Mouse (Mus musculus) ES-E14 (cell line): ENCODE measurements around the gene Wfdc21. TPM values are rescaled to one million over a fixed set of nuclear protein-coding genes. Genes with fewer than 3 reads are reported as not detected.
A peak's percentile ranks its signal among the peaks of the same experiment; 100 is the strongest.

ENCODE experiments used
- DNase-seq: peaks from one replicate; pipeline ENCODE4 v3.0.0-alpha.2; 2013; ENCODE audit warnings: low read depth, low spot score
- H3K27ac ChIP-seq: 2 replicates; pipeline ENCODE4 v1.5.1; 2012; ENCODE audit warnings: low read depth, mild to moderate bottlenecking, low read length, moderate library complexity, mixed read lengths; ENCODE audit not compliant: poor library complexity, insufficient read depth, severe bottlenecking
- H3K36me3 ChIP-seq: 2 replicates; pipeline ENCODE4 v1.6.1; 2012; ENCODE audit warnings: mild to moderate bottlenecking, low read length, moderate library complexity, mixed read lengths; ENCODE audit not compliant: control insufficient read depth, poor library complexity, insufficient read depth, severe bottlenecking
- H3K4me1 ChIP-seq, 2 experiments: fragments of 150-350 bp in 1 of 2; sonication (generic) in 1 of 2; 2 replicates each; pipeline ENCODE4 v1.6.1; 2012; ENCODE audit warnings: low read length in 2 of 2, mild to moderate bottlenecking in 1 of 2, mixed read lengths in 1 of 2; ENCODE audit not compliant: control insufficient read depth in 2 of 2, insufficient read depth in 2 of 2, poor library complexity in 1 of 2
- H3K4me3 ChIP-seq, 2 experiments: fragments of 150-350 bp in 1 of 2; sonication (generic) in 1 of 2; 2 replicates each; pipeline ENCODE4 v1.5.1; 2012; ENCODE audit warnings: low read length in 2 of 2, low read depth in 1 of 2, mild to moderate bottlenecking in 1 of 2, mixed read lengths in 1 of 2; ENCODE audit not compliant: insufficient read depth in 1 of 2, poor library complexity in 1 of 2, severe bottlenecking in 1 of 2
- H3K9ac ChIP-seq: 2 replicates; pipeline ENCODE4 v1.6.1; 2012; ENCODE audit warnings: low read depth, mild to moderate bottlenecking, low read length, mixed read lengths; ENCODE audit not compliant: poor library complexity, insufficient read depth, severe bottlenecking
- H3K9me3 ChIP-seq: fragments of 150-350 bp; sonication (generic); 2 replicates; pipeline ENCODE4 v1.6.1; 2012; ENCODE audit warnings: low read depth, mild to moderate bottlenecking, low read length; ENCODE audit not compliant: control insufficient read depth, insufficient read depth
- CHD2 ChIP-seq: IDR thresholded peaks from 2 replicates; pipeline ENCODE4 v1.6.1; 2014; ENCODE audit warnings: mild to moderate bottlenecking, low read depth, low read length, inconsistent platforms
- HCFC1 ChIP-seq: IDR thresholded peaks from 2 replicates; pipeline ENCODE4 v1.6.1; 2012; ENCODE audit warnings: low read length, inconsistent platforms, borderline replicate concordance; ENCODE audit not compliant: insufficient read depth
- MAFK ChIP-seq: IDR thresholded peaks from 2 replicates; pipeline ENCODE4 v1.6.1; 2014; ENCODE audit warnings: mild to moderate bottlenecking, low read depth, low read length, inconsistent platforms; ENCODE audit not compliant: insufficient read depth
- ZC3H11A ChIP-seq: IDR thresholded peaks from 2 replicates; pipeline ENCODE4 v1.6.1; 2012; ENCODE audit warnings: low read depth, mild to moderate bottlenecking, inconsistent platforms, low read length, borderline replicate concordance
- ZNF384 ChIP-seq: IDR thresholded peaks from 2 replicates; pipeline ENCODE4 v1.6.1; 2012; ENCODE audit warnings: low read depth, low read length, inconsistent platforms
- in situ Hi-C, 2 experiments: fragments of 600-800 bp; cut with MboI; formaldehyde crosslinking; loops; one replicate each; pipeline ENCODE4 v1.15.1; 2025; ENCODE audit warnings: low sequenced_read_pairs in 2 of 2, inconsistent platforms in 1 of 2; ENCODE audit not compliant: unreplicated experiment in 2 of 2
- total RNA-seq: library from RNA; depleted of rRNA; stranded (reverse); fragments of 300-350 nt; gene quantifications from 2 replicates; pipeline ENCODE4 v1.2.3, GENCODE M21; 2012

Gene Wfdc21
- total RNA-seq, 1 experiment, result not detected

DNA sequence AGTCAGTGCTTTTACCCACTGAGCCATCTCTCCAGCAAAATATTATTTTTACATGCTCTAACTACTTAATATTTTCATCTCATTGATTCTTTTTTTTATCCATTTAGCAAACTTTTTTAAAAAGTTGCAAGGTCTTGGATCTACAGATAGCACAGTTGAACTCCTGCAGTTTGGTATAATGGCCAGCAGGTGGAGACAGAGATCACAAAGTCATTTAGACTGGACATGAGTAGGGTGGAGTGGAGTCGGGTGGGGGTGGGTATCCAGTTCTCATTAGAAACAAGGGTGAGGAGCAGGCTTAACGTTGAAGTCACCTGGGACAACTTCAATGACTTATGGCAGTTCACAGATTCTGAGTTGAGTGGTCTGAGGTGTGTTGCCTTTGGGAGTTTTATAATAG, 38.6 kb downstream of the Wfdc21 start:
- in situ Hi-C loops, result no loop called here
- Histone ChIP-seq H3K9me3 (no peaks in the 10 kb centered on the region), H3K4me1 (peaks cover 0 to 7% of the 10 kb centered on the region in 2 experiments; a peak in 1 of 4 replicates), H3K36me3 (peaks cover 14% of the 10 kb centered on the region), H3K4me3 (no peak overlapping the region), H3K27ac (no peak overlapping the region), H3K9ac (no peak overlapping the region)
- TF ChIP-seq HCFC1 (no peak), ZC3H11A (peak; percentile 56; the same call in 1 of the 2 replicates)
- DNase-seq, result peak; percentile 84

- H3K36me3 ChIP-seq, result 0 out of 2 replicates have a peak, but pooled peaks cover 3% of the 10 kb centered on the region
- in situ Hi-C loops, result no loop called here
- H3K4me3 ChIP-seq, result no peak overlapping the region
- no peak for DNase-seq
- no peak overlapping the region for H3K9ac ChIP-seq
- no peaks in the 10 kb centered on the region for H3K9me3 ChIP-seq
- TF ChIP-seq CHD2 (no peak), ZC3H11A (no peak), ZNF384 (no peak), MAFK (no peak)
- H3K27ac ChIP-seq, result no peak overlapping the region
- peaks cover 0 to 7% of the 10 kb centered on the region in 2 experiments; a peak in 1 of 4 replicates for H3K4me1 ChIP-seq
Measured at GRCm38 (mm10) chr11:83786835-83787234, 40.1 kb downstream of the Wfdc21 start.

GRCm38 (mm10) chr11:83787401-83788021, 40.8 kb downstream of the Wfdc21 start:
- Histone ChIP-seq H3K9me3 (no peaks in the 10 kb centered on the region), H3K4me1 (peaks cover 0 to 7% of the 10 kb centered on the region in 2 experiments; a peak in 1 of 4 replicates), H3K4me3 (no peak overlapping the region), H3K36me3 (0 out of 2 replicates have a peak, but pooled peaks cover 2% of the 10 kb centered on the region), H3K27ac (no peak overlapping the region), H3K9ac (no peak overlapping the region)
- in situ Hi-C loops, result no loop called here
- TF ChIP-seq ZNF384, result no peak
- TF ChIP-seq ZC3H11A, result no peak
- TF ChIP-seq HCFC1, result no peak
- peak; percentile 91 for TF ChIP-seq MAFK
- no peak for DNase-seq

DNA sequence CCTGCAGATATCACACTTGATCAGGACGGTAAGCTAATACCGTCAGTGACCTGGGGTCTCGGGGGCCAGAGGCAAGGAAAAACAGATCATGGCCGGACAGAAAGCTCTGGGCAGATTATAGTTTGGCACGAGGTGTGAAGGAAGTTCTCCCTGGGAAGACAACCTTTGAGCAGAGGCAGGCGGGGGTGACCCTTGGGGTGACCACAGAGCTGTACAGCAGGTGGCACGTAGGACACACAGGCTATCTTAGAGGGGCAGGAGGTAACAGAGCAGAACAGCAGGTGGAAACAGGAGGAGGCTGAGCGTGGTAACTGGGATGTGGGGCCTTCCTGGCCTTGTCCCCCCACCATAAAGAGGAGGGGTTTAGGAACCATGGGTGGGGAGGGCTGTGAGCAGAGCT, 41.6 kb downstream of the Wfdc21 start:
- in situ Hi-C loops, result no loop called here
- Histone ChIP-seq H3K4me1 (peaks cover 0 to 9% of the 10 kb centered on the region in 2 experiments; a peak in 1 of 4 replicates), H3K4me3 (no peak overlapping the region), H3K9me3 (no peaks in the 10 kb centered on the region), H3K27ac (peak overlapping the region; percentile 38; the same call in 1 of the 2 replicates), H3K9ac (no peak overlapping the region), H3K36me3 (0 out of 2 replicates have a peak, but pooled peaks cover under 1% of the 10 kb centered on the region)
- DNase-seq, result no peak
- TF ChIP-seq ZNF384, result no peak
- no peak for TF ChIP-seq ZC3H11A
- TF ChIP-seq MAFK, result no peak
- TF ChIP-seq CHD2, result no peak
- TF ChIP-seq HCFC1, result no peak

- TF ChIP-seq MAFK (no peak), HCFC1 (no peak), ZNF384 (no peak), CHD2 (no peak), ZC3H11A (no peak)
- H3K4me3 ChIP-seq, result no peak overlapping the region
- H3K9me3 ChIP-seq, result no peaks in the 10 kb centered on the region
- no peak for DNase-seq
- in situ Hi-C loops, result no loop called here
- H3K27ac ChIP-seq, result no peak overlapping the region
- H3K9ac ChIP-seq, result no peak overlapping the region
- H3K4me1 ChIP-seq, result peaks cover 0 to 9% of the 10 kb centered on the region in 2 experiments; a peak in 1 of 4 replicates
- no peaks in the 10 kb centered on the region for H3K36me3 ChIP-seq
Measured at GRCm38 (mm10) chr11:83789259-83789658, 42.5 kb downstream of the Wfdc21 start.
